In the genomic region with DNA sequence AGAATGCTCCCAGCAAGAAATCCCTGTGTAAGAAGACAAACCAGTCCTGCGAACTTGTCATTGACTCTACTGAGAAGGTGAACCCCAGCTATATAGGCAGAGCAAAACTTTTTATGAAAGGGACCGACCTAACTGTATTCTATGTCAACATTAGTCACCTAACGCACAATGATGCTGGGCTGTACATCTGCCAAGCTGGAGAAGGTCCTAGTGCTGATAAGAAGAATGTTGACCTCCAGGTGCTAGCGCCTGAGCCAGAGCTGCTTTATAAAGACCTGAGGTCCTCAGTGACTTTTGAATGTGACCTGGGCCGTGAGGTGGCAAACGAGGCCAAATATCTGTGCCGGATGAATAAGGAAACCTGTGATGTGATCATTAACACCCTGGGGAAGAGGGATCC, we compare ENCODE assay signal across 46 mouse cellular contexts. TPM values are rescaled to one million over a fixed set of nuclear protein-coding genes. Genes with fewer than 3 reads are reported as not detected.
"Had no signal": no experiment of that assay in that cellular context is flagged by ENCODE, and none has a peak within 500 bp of the region (broad histone marks: within the 10 kb centered on the region; RNA-seq: fewer than 3 reads in every experiment).

No protein-coding gene starts in this region.

- H3K27ac ChIP-seq: left cerebral cortex, adult 2 months; limb, embryonic 10.5 days; limb, embryonic 12.5 days; limb, embryonic 13.5 days; limb, embryonic 15.5 days; liver, embryonic 13.5 days; liver, embryonic 14.5 days; liver, embryonic 15.5 days; lung, embryonic 15.5 days; macrophage; midbrain, embryonic 10.5 days; midbrain, embryonic 12.5 days; midbrain, embryonic 13.5 days; midbrain, embryonic 15.5 days had no signal

- H3K9ac ChIP-seq: limb, embryonic 12.5 days; limb, embryonic 13.5 days; limb, embryonic 15.5 days; liver, embryonic 13.5 days; liver, embryonic 14.5 days; liver, embryonic 15.5 days; liver, postnatal 0 days; lung, embryonic 14.5 days; lung, embryonic 15.5 days; midbrain, embryonic 12.5 days; midbrain, embryonic 13.5 days; midbrain, embryonic 15.5 days had no signal

- H3K27me3 ChIP-seq: limb, embryonic 12.5 days; limb, embryonic 13.5 days; limb, embryonic 15.5 days; liver, embryonic 13.5 days; liver, embryonic 15.5 days; lung, embryonic 15.5 days; midbrain, embryonic 12.5 days; midbrain, embryonic 13.5 days; midbrain, embryonic 15.5 days had no signal

- H3K4me1 ChIP-seq: limb, embryonic 12.5 days; limb, embryonic 15.5 days; liver, embryonic 13.5 days; midbrain, embryonic 10.5 days; midbrain, embryonic 12.5 days; midbrain, embryonic 13.5 days; midbrain, embryonic 15.5 days had no signal

- H3K4me2 ChIP-seq: limb, embryonic 12.5 days; limb, embryonic 13.5 days; limb, embryonic 15.5 days; liver, embryonic 11.5 days; liver, embryonic 13.5 days; liver, embryonic 15.5 days; lung, embryonic 14.5 days; lung, embryonic 15.5 days; midbrain, embryonic 11.5 days; midbrain, embryonic 12.5 days; midbrain, embryonic 13.5 days; midbrain, embryonic 15.5 days had no signal

- H3K4me3 ChIP-seq: left cerebral cortex, adult 2 months; limb, embryonic 10.5 days; limb, embryonic 12.5 days; limb, embryonic 13.5 days; limb, embryonic 15.5 days; liver, embryonic 13.5 days; liver, embryonic 15.5 days; lung, embryonic 15.5 days; megakaryocyte, embryonic 14.5 days; midbrain, embryonic 10.5 days; midbrain, embryonic 12.5 days; midbrain, embryonic 13.5 days; midbrain, embryonic 15.5 days; myocyte had no signal

- ATAC-seq: liver, postnatal 0 days; lung, postnatal 0 days; midbrain, embryonic 13.5 days; midbrain, embryonic 15.5 days; midbrain, embryonic 16.5 days had no signal

- H3K9me3 ChIP-seq: limb, embryonic 10.5 days; limb, embryonic 12.5 days; limb, embryonic 13.5 days; limb, embryonic 15.5 days; liver, embryonic 13.5 days; liver, embryonic 15.5 days; lung, embryonic 15.5 days; megakaryocyte, embryonic 14.5 days; midbrain, embryonic 10.5 days; midbrain, embryonic 12.5 days; midbrain, embryonic 13.5 days; midbrain, embryonic 15.5 days had no signal

- H3K36me3 ChIP-seq: limb, embryonic 10.5 days; limb, embryonic 12.5 days; limb, embryonic 13.5 days; limb, embryonic 15.5 days; liver, embryonic 13.5 days; liver, embryonic 15.5 days; lung, embryonic 15.5 days; midbrain, embryonic 10.5 days; midbrain, embryonic 12.5 days; midbrain, embryonic 13.5 days; midbrain, embryonic 15.5 days had no signal

- DNase-seq: left cerebral cortex, postnatal 4 days; liver; liver, embryonic 13.5 days; liver, postnatal 0 days; lung, adult 18-20 months; lung, adult 2 months; lung, embryonic 14.5 days; lung, postnatal 10 days; lung, postnatal 14 days; lung, postnatal 36 days; lung, postnatal 4 days; midbrain, embryonic 14.5 days had no signal

RNA-seq across cellular contexts. Expression of a gene that starts 18.0 kb away (rescaled TPM):
- total RNA-seq: left cerebral cortex, adult 18-20 months; left cerebral cortex, postnatal 25 days; left cerebral cortex, postnatal 36 days; left cerebral cortex, postnatal 4 days; megakaryocyte progenitor cell, adult 5-6 weeks; megakaryocyte, adult 5-6 weeks; megakaryocyte-erythroid progenitor cell, adult 5-6 weeks; midbrain, postnatal 0 days; monocyte, adult 5-6 weeks had no signal
- polyA plus RNA-seq: limb, embryonic 10.5 days; limb, embryonic 11.5 days; limb, embryonic 12.5 days; limb, embryonic 13.5 days; lung, embryonic 14.5 days; lung, embryonic 15.5 days; macrophage; midbrain, embryonic 10.5 days; midbrain, embryonic 11.5 days; midbrain, embryonic 12.5 days; midbrain, embryonic 13.5 days; midbrain, embryonic 14.5 days; midbrain, embryonic 15.5 days; midbrain, embryonic 16.5 days; midbrain, postnatal 0 days had no signal

RNA-seq across cellular contexts. Expression of a gene that starts 21.0 kb away (rescaled TPM):
- total RNA-seq: left cerebral cortex, adult 18-20 months; left cerebral cortex, adult 2 months; left cerebral cortex, postnatal 25 days; megakaryocyte progenitor cell, adult 5-6 weeks; megakaryocyte, adult 5-6 weeks had no signal
- polyA plus RNA-seq: limb, embryonic 12.5 days; limb, embryonic 13.5 days; limb, embryonic 14.5 days; liver, embryonic 11.5 days; liver, embryonic 13.5 days; liver, embryonic 14.5 days; liver, embryonic 15.5 days; liver, embryonic 16.5 days; lung, embryonic 14.5 days; lung, embryonic 15.5 days; midbrain, embryonic 10.5 days; midbrain, embryonic 13.5 days; midbrain, embryonic 14.5 days; myocyte had no signal

RNA-seq across cellular contexts. Expression of a gene that starts 42.7 kb away (rescaled TPM):
- total RNA-seq: left cerebral cortex, adult 18-20 months; left cerebral cortex, adult 2 months; left cerebral cortex, adult 8-10 months; left cerebral cortex, postnatal 10 days; left cerebral cortex, postnatal 14 days; left cerebral cortex, postnatal 25 days; left cerebral cortex, postnatal 36 days; left cerebral cortex, postnatal 4 days; megakaryocyte progenitor cell, adult 5-6 weeks; megakaryocyte, adult 5-6 weeks; megakaryocyte-erythroid progenitor cell, adult 5-6 weeks; midbrain, postnatal 0 days; monocyte, adult 5-6 weeks had no signal
- polyA plus RNA-seq: limb, embryonic 10.5 days; limb, embryonic 11.5 days; limb, embryonic 12.5 days; limb, embryonic 13.5 days; limb, embryonic 14.5 days; limb, embryonic 15.5 days; liver, embryonic 11.5 days; liver, embryonic 13.5 days; liver, embryonic 14.5 days; liver, embryonic 15.5 days; liver, embryonic 16.5 days; liver, postnatal 0 days; lung, adult 2 months; lung, embryonic 14.5 days; lung, embryonic 15.5 days; lung, embryonic 16.5 days; lung, postnatal 0 days; macrophage; midbrain, embryonic 10.5 days; midbrain, embryonic 11.5 days; midbrain, embryonic 12.5 days; midbrain, embryonic 13.5 days; midbrain, embryonic 14.5 days; midbrain, embryonic 15.5 days; midbrain, embryonic 16.5 days; midbrain, postnatal 0 days; myocyte had no signal

RNA-seq across cellular contexts. Expression of a gene that starts 43.8 kb away (rescaled TPM):
- total RNA-seq: left cerebral cortex, adult 18-20 months; left cerebral cortex, adult 2 months; left cerebral cortex, adult 8-10 months; left cerebral cortex, postnatal 10 days; left cerebral cortex, postnatal 14 days; left cerebral cortex, postnatal 25 days; left cerebral cortex, postnatal 36 days; left cerebral cortex, postnatal 4 days; megakaryocyte progenitor cell, adult 5-6 weeks; megakaryocyte, adult 5-6 weeks; megakaryocyte-erythroid progenitor cell, adult 5-6 weeks; midbrain, postnatal 0 days; monocyte, adult 5-6 weeks had no signal
- polyA plus RNA-seq: limb, embryonic 10.5 days; limb, embryonic 11.5 days; limb, embryonic 12.5 days; limb, embryonic 13.5 days; liver, embryonic 11.5 days; liver, embryonic 13.5 days; liver, embryonic 14.5 days; liver, embryonic 15.5 days; liver, embryonic 16.5 days; liver, postnatal 0 days; lung, embryonic 14.5 days; lung, embryonic 15.5 days; lung, embryonic 16.5 days; macrophage; midbrain, embryonic 10.5 days; midbrain, embryonic 11.5 days; midbrain, embryonic 12.5 days; midbrain, embryonic 13.5 days; midbrain, embryonic 14.5 days; midbrain, embryonic 15.5 days; midbrain, embryonic 16.5 days; midbrain, postnatal 0 days; myocyte had no signal
